Mouse (Mus musculus) CH12.LX (cell line): ENCODE data around the gene Sgms1. TPM values are rescaled to one million over a fixed set of nuclear protein-coding genes. Genes with fewer than 3 reads are reported as not detected.

Source experiments
- DNase-seq: peaks from one replicate; pipeline ENCODE4 v3.0.0-alpha.2; 2013; ENCODE audit errors: extremely low read depth
- H3K27ac ChIP-seq: 2 replicates; pipeline ENCODE4 v1.5.1; 2012; ENCODE audit warnings: low read depth, mild to moderate bottlenecking, control low read depth, moderate library complexity; ENCODE audit not compliant: insufficient read depth
- H3K27me3 ChIP-seq: replicated peaks from 2 replicates; pipeline ENCODE3; 2012; ENCODE audit warnings: inconsistent platforms
- H3K36me3 ChIP-seq, 2 experiments: replicated peaks in 1 of 2; 2 replicates each; pipeline versions ENCODE3 to v1.6.1; 2012; ENCODE audit warnings: inconsistent platforms in 1 of 2, low read length in 1 of 2, mild to moderate bottlenecking in 1 of 2, mixed read lengths in 1 of 2, moderate library complexity in 1 of 2; ENCODE audit not compliant: control insufficient read depth in 1 of 2, insufficient read depth in 1 of 2
- H3K4me1 ChIP-seq, 2 experiments: 2 replicates each; pipeline ENCODE4 v1.6.1; 2012; ENCODE audit warnings: inconsistent platforms in 1 of 2, moderate library complexity in 1 of 2; ENCODE audit not compliant: insufficient read depth in 2 of 2, control insufficient read depth in 1 of 2
- H3K4me2 ChIP-seq: 2 replicates; pipeline ENCODE4 v1.6.1; 2012; ENCODE audit warnings: low read depth, mild to moderate bottlenecking, control low read depth; ENCODE audit not compliant: poor library complexity, insufficient read depth, severe bottlenecking
- H3K4me3 ChIP-seq, 3 experiments: fragments of 150-350 bp in 1 of 3; sonication (generic) in 1 of 3; replicated peaks in 1 of 3; 2 replicates each; pipeline versions ENCODE3 to v1.5.1; 2011 to 2012; ENCODE audit warnings: low read depth in 2 of 3, low read length in 2 of 3, mild to moderate bottlenecking in 2 of 3, moderate library complexity in 2 of 3, control low read depth in 1 of 3, improper control_type of control experiment in 1 of 3, inconsistent platforms in 1 of 3, mixed read lengths in 1 of 3; ENCODE audit not compliant: poor library complexity in 1 of 3
- H3K79me2 ChIP-seq: replicated peaks from 2 replicates; pipeline ENCODE4 v1.6.1; 2012; ENCODE audit warnings: mild to moderate bottlenecking, moderate library complexity; ENCODE audit not compliant: control insufficient read depth, poor library complexity, insufficient read depth, severe bottlenecking; ENCODE audit errors: extremely low read depth
- H3K9ac ChIP-seq: 2 replicates; pipeline ENCODE4 v1.6.1; 2012; ENCODE audit warnings: low read depth, mild to moderate bottlenecking, control low read depth, moderate library complexity; ENCODE audit not compliant: insufficient read depth
- H3K9me3 ChIP-seq: replicated peaks from 2 replicates; pipeline ENCODE3; 2012; ENCODE audit warnings: low read length, inconsistent platforms, mixed read lengths
- BHLHE40 ChIP-seq: IDR thresholded peaks from 2 replicates; pipeline ENCODE4 v1.6.1; 2011; ENCODE audit warnings: mild to moderate bottlenecking, low read depth, low read length, improper control_type of control experiment
- CHD2 ChIP-seq: IDR thresholded peaks from 2 replicates; pipeline ENCODE4 v1.6.1; 2011; ENCODE audit warnings: low read length, improper control_type of control experiment
- ELF1 ChIP-seq: IDR thresholded peaks from 2 replicates; pipeline ENCODE4 v1.6.1; 2014; ENCODE audit warnings: low read depth, mild to moderate bottlenecking, inconsistent platforms, low read length, improper control_type of control experiment
- GABPA ChIP-seq: IDR thresholded peaks from 2 replicates; pipeline ENCODE4 v1.6.1; 2012; ENCODE audit warnings: low read depth, low read length, improper control_type of control experiment, inconsistent platforms; ENCODE audit not compliant: insufficient replicate concordance
- HCFC1 ChIP-seq: IDR thresholded peaks from 2 replicates; pipeline ENCODE4 v1.6.1; 2012; ENCODE audit warnings: low read depth, mild to moderate bottlenecking, inconsistent platforms, low read length, improper control_type of control experiment
- MAZ ChIP-seq: IDR thresholded peaks from 2 replicates; pipeline ENCODE4 v1.6.1; 2012; ENCODE audit warnings: low read depth, mild to moderate bottlenecking, inconsistent platforms, low read length, improper control_type of control experiment, moderate library complexity
- MEF2A ChIP-seq: IDR thresholded peaks from 2 replicates; pipeline ENCODE4 v1.6.1; 2014; ENCODE audit warnings: low read depth, mild to moderate bottlenecking, inconsistent platforms, low read length, improper control_type of control experiment, borderline replicate concordance
- MXI1 ChIP-seq: IDR thresholded peaks from 2 replicates; pipeline ENCODE4 v1.6.1; 2011; ENCODE audit warnings: mild to moderate bottlenecking, low read depth, low read length, improper control_type of control experiment
- MYC ChIP-seq: IDR thresholded peaks from 2 replicates; pipeline ENCODE4 v1.6.1; 2011; ENCODE audit warnings: low read depth, mild to moderate bottlenecking, improper control_type of control experiment, low read length
- NELFE ChIP-seq: IDR thresholded peaks from 2 replicates; pipeline ENCODE4 v1.6.1; 2011; ENCODE audit warnings: low read depth, low read length, improper control_type of control experiment
- NRF1 ChIP-seq: IDR thresholded peaks from 2 replicates; pipeline ENCODE4 v1.6.1; 2014; ENCODE audit warnings: low read depth, mild to moderate bottlenecking, inconsistent platforms, low read length, improper control_type of control experiment, moderate library complexity
- PAX5 ChIP-seq: IDR thresholded peaks from 2 replicates; pipeline ENCODE4 v1.6.1; 2012; ENCODE audit warnings: low read length, inconsistent platforms, mixed read lengths
- POLR2A ChIP-seq: IDR thresholded peaks from 2 replicates; pipeline ENCODE4 v1.6.1; 2011; ENCODE audit warnings: low read depth, mild to moderate bottlenecking, improper control_type of control experiment, low read length
- POLR2AphosphoS2 ChIP-seq: IDR thresholded peaks from 2 replicates; pipeline ENCODE4 v1.6.1; 2011; ENCODE audit warnings: low read depth, low read length, improper control_type of control experiment
- RAD21 ChIP-seq: IDR thresholded peaks from 2 replicates; pipeline ENCODE4 v1.6.1; 2011; ENCODE audit warnings: low read depth, mild to moderate bottlenecking, low read length, improper control_type of control experiment, moderate library complexity
- SIN3A ChIP-seq: IDR thresholded peaks from 2 replicates; pipeline ENCODE4 v1.6.1; 2012; ENCODE audit warnings: low read length, improper control_type of control experiment, inconsistent platforms
- TBP ChIP-seq: conservative IDR thresholded peaks from 2 replicates; pipeline ENCODE4 v1.6.1; 2011; ENCODE audit warnings: low read depth, low read length, improper control_type of control experiment
- UBTF ChIP-seq: IDR thresholded peaks from 2 replicates; pipeline ENCODE4 v1.6.1; 2012; ENCODE audit warnings: low read depth, mild to moderate bottlenecking, inconsistent platforms, low read length, improper control_type of control experiment, moderate library complexity
- ZKSCAN1 ChIP-seq: IDR thresholded peaks from 2 replicates; pipeline ENCODE4 v1.6.1; 2012; ENCODE audit warnings: low read depth, inconsistent platforms, low read length, improper control_type of control experiment, borderline replicate concordance
- ZMIZ1 ChIP-seq: IDR thresholded peaks from 2 replicates; pipeline ENCODE4 v1.6.1; 2012; ENCODE audit warnings: low read depth, mild to moderate bottlenecking, inconsistent platforms, low read length, improper control_type of control experiment
- ZNF384 ChIP-seq: IDR thresholded peaks from 2 replicates; pipeline ENCODE4 v1.6.1; 2012; ENCODE audit warnings: low read depth, low read length, improper control_type of control experiment, inconsistent platforms
- dilution Hi-C: fragments of 300-500 bp; cut with MboI; formaldehyde crosslinking; loops from 2 replicates; pipeline ENCODE4 v1.14.3; 2020; ENCODE audit warnings: low sequenced_read_pairs; ENCODE audit not compliant: extremely low pct_unique_long_range_greater_than_20kb, extremely low pct_ligation_motif_present
- in situ Hi-C: fragments of 300-500 bp; cut with MboI; formaldehyde crosslinking; loops from 3 replicates; pipeline ENCODE4 v1.14.3; 2019; ENCODE audit warnings: low sequenced_read_pairs, low pct_ligation_motif_present, low pct_unique_long_range_greater_than_20kb, mixed read lengths
- polyA plus RNA-seq: library from polyadenylated mRNA; unstranded; fragments of >175 nt; gene quantifications from 2 replicates; pipeline ENCODE4 v1.2.1, GENCODE M21; 2012; ENCODE audit warnings: low read depth; ENCODE audit not compliant: insufficient read length
- total RNA-seq, 2 experiments: library from RNA; depleted of rRNA; stranded (reverse); fragments of 300-350 nt in 1 of 2; fragments of >200 nt in 1 of 2; gene quantifications; 2 replicates each; pipeline ENCODE4 v1.2.3; 2012 to 2014

The Sgms1 gene
- total and polyA plus RNA-seq, 3 experiments: 1.4 to 1.8 (median 1.8) TPM

- Histone ChIP-seq H3K4me3 (no peak overlapping the region), H3K27me3 (no peaks in the 10 kb centered on the region), H3K4me1 (no peaks in the 10 kb centered on the region; a peak in 1 of 4 replicates), H3K36me3 (no peaks in the 10 kb centered on the region), H3K27ac (no peak overlapping the region), H3K4me2 (no peak overlapping the region), H3K9me3 (no peaks in the 10 kb centered on the region), H3K79me2 (no peaks in the 10 kb centered on the region), H3K9ac (no peak overlapping the region)
- dilution Hi-C loops (no loop called here), in situ Hi-C loops (no loop called here)
- no peak for DNase-seq
- no peak for TF ChIP-seq PAX5
These were observed 40.4 kb downstream of the Sgms1 start for GRCm38 (mm10) chr19:32348955-32349654.

GRCm38 (mm10) chr19:32347491-32347890, 42.0 kb downstream of the Sgms1 start:
- dilution Hi-C loops: no loop called here
- Histone ChIP-seq H3K9me3 (no peaks in the 10 kb centered on the region), H3K4me1 (peaks cover 0 to 2% of the 10 kb centered on the region in 2 experiments; a peak in 2 of 4 replicates)

GRCm38 (mm10) chr19:32346624-32347341, 42.7 kb downstream of the Sgms1 start:
- H3K4me1 ChIP-seq: peaks cover 0 to 2% of the 10 kb centered on the region in 2 experiments; a peak in 2 of 4 replicates

More at GRCm38 (mm10) chr19:32347491-32347890, 42.0 kb downstream of the Sgms1 start:
- DNase-seq: no peak
- Histone ChIP-seq H3K79me2 (no peaks in the 10 kb centered on the region), H3K27me3 (no peaks in the 10 kb centered on the region), H3K27ac (no peak overlapping the region), H3K36me3 (no peaks in the 10 kb centered on the region), H3K9ac (no peak overlapping the region), H3K4me3 (no peak overlapping the region), H3K4me2 (no peak overlapping the region)
- in situ Hi-C loops: no loop called here
- TF ChIP-seq MXI1: no peak
- TF ChIP-seq POLR2AphosphoS2: no peak
- TF ChIP-seq SIN3A: no peak
- no peak for TF ChIP-seq MEF2A
- no peak for TF ChIP-seq TBP
- TF ChIP-seq HCFC1: no peak
- no peak for TF ChIP-seq ZMIZ1
- TF ChIP-seq ZKSCAN1: no peak
- TF ChIP-seq BHLHE40: no peak
- no peak for TF ChIP-seq POLR2A
- no peak for TF ChIP-seq ELF1
- no peak for TF ChIP-seq CHD2
- TF ChIP-seq MAZ: no peak
- TF ChIP-seq MYC: no peak
- TF ChIP-seq UBTF: no peak
- no peak for TF ChIP-seq GABPA
- no peak for TF ChIP-seq NRF1

More at GRCm38 (mm10) chr19:32346624-32347341, 42.7 kb downstream of the Sgms1 start:
- Histone ChIP-seq H3K9ac (no peak overlapping the region), H3K4me2 (no peak overlapping the region), H3K79me2 (no peaks in the 10 kb centered on the region), H3K36me3 (no peaks in the 10 kb centered on the region), H3K9me3 (no peaks in the 10 kb centered on the region), H3K27ac (no peak overlapping the region), H3K27me3 (no peaks in the 10 kb centered on the region), H3K4me3 (no peak overlapping the region)
- no peak for DNase-seq
- in situ Hi-C loops (no loop called here), dilution Hi-C loops (no loop called here)
- TF ChIP-seq ZNF384 (no peak), NRF1 (no peak), POLR2AphosphoS2 (no peak), RAD21 (no peak), MEF2A (no peak), NELFE (no peak)
